Mouse (Mus musculus) kidney, embryonic 15.5 days (tissue): ENCODE results near the gene Zfp777. TPM values are rescaled to one million over a fixed set of nuclear protein-coding genes. Genes with fewer than 3 reads are reported as not detected.
A peak's percentile ranks its signal among the peaks of the same experiment; 100 is the strongest.

ENCODE experiments used
- ATAC-seq: fragments of 200-750 bp; cut with Nextera tagmentation; replicated peaks from 2 replicates; pipeline ENCODE4 v1.8.0; 2017; ENCODE audit warnings: moderate TSS enrichment; ENCODE audit not compliant: low FRiP score
- H3K27ac ChIP-seq: fragments of 300-500 bp; sonication (generic); 2 replicates; pipeline ENCODE4 v1.5.1; 2015; ENCODE audit warnings: mild to moderate bottlenecking, inconsistent platforms
- H3K27me3 ChIP-seq: fragments of 300-500 bp; sonication (generic); 2 replicates; pipeline ENCODE4 v1.6.1; 2015; ENCODE audit warnings: inconsistent platforms
- H3K36me3 ChIP-seq: fragments of 300-500 bp; sonication (generic); 2 replicates; pipeline ENCODE4 v1.6.1; 2015; ENCODE audit warnings: inconsistent platforms
- H3K4me1 ChIP-seq: fragments of 300-500 bp; sonication (generic); 2 replicates; pipeline ENCODE4 v1.6.1; 2015; ENCODE audit warnings: inconsistent platforms
- H3K4me2 ChIP-seq: fragments of 300-500 bp; sonication (generic); 2 replicates; pipeline ENCODE4 v1.6.1; 2015; ENCODE audit warnings: moderate library complexity, mild to moderate bottlenecking, inconsistent platforms
- H3K4me3 ChIP-seq: fragments of 300-500 bp; sonication (generic); replicated peaks from 2 replicates; pipeline ENCODE4 v1.5.1; 2015; ENCODE audit warnings: mild to moderate bottlenecking, inconsistent platforms
- H3K9ac ChIP-seq: fragments of 300-500 bp; sonication (generic); 2 replicates; pipeline ENCODE4 v1.6.1; 2015; ENCODE audit warnings: mild to moderate bottlenecking, inconsistent platforms
- H3K9me3 ChIP-seq: fragments of 300-500 bp; sonication (generic); replicated peaks from 2 replicates; pipeline ENCODE4 v1.6.1; 2016; ENCODE audit warnings: inconsistent platforms
- WGBS: fragments of 180-500 bp; shearing (Covaris S2); methylation state at CpG from one replicate; pipeline ENCODE4 v1.1.7; 2015; ENCODE audit warnings: mixed read lengths; 5-methylcytosine and 5-hydroxymethylcytosine counted together
- polyA plus RNA-seq: library from polyadenylated mRNA; unstranded; fragments of >200 nt; fragmentation: Nextera tagmentation; extraction: Ambion mirVana; gene quantifications from 2 replicates; pipeline ENCODE4 v1.2.1, GENCODE M21; 2015

Zfp777 gene
- polyA plus RNA-seq, 1 experiment from 2014 or later = 9.8 TPM

DNA sequence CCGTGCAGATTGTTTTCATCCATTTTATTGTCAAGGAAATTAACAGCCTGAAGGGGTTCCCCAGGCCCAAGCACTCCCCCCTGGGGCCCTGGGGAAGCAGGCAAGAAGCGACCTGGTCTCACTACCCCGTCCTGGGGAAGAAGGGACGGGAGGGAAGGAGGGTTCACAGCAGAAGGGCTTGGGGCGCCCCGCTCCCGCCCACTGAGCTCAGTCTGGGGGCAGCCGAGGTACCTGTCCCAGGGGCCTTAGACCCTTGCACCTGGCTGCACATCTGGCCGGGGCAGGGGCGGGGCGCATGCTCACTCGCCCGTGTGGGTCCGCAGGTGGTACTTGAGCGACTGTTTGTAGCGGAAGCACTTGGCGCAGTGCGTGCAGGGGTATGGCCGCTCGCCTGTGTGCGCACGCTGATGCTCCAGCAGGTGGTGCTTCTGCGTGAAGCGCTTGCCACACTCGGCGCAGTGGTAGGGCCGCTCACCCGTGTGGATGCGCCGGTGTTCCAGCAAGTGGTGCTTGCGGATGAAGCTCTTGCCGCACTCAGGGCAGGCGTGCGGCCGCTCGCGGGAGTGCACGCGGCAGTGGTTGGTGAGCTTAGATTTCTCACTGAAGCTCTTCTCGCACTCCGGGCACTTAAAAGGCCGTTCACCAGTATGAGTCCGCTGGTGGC is 24.2 kb downstream of the Zfp777 start:
- peak; percentile 66 for ATAC-seq
- no peaks in the 10 kb centered on the region for H3K4me1 ChIP-seq
- H3K4me3 ChIP-seq = no peak overlapping the region
- WGBS = 79% methylated on average over 43 of the region's 43 CpGs
- peaks cover 20% of the 10 kb centered on the region for H3K9me3 ChIP-seq
- peaks cover 78% of the 10 kb centered on the region for H3K36me3 ChIP-seq
- no peak overlapping the region for H3K9ac ChIP-seq
- H3K27ac ChIP-seq = no peak overlapping the region
- no peak overlapping the region for H3K4me2 ChIP-seq
- H3K27me3 ChIP-seq = no peaks in the 10 kb centered on the region

DNA sequence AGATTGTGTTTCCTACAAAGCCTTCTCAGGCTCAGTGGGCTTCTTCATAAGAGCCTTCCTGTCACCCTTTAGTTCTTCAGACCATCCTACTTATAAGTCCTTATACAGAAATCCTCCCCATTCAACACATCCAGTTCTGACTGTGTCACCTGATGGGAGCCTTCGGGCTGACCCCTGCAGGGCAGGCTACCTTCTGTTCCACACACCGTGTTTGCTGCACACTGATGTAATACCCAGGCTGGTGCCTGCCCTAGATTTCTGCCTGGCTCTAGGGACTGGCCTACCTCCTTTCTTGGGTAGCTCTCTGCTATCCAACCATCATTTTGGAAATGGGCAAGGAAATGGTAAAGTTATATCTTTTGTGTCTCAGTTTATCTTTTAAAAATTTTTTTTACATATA is 26.0 kb downstream of the Zfp777 start:
- H3K4me2 ChIP-seq = no peak overlapping the region
- H3K27me3 ChIP-seq = no peaks in the 10 kb centered on the region
- peaks cover 67% of the 10 kb centered on the region for H3K36me3 ChIP-seq
- peaks cover 20% of the 10 kb centered on the region for H3K9me3 ChIP-seq
- H3K27ac ChIP-seq = no peak overlapping the region
- no peak for ATAC-seq
- H3K9ac ChIP-seq = no peak overlapping the region
- H3K4me3 ChIP-seq = no peak overlapping the region
- WGBS = 87% methylated on average over 2 of the region's 2 CpGs
- no peaks in the 10 kb centered on the region for H3K4me1 ChIP-seq

DNA sequence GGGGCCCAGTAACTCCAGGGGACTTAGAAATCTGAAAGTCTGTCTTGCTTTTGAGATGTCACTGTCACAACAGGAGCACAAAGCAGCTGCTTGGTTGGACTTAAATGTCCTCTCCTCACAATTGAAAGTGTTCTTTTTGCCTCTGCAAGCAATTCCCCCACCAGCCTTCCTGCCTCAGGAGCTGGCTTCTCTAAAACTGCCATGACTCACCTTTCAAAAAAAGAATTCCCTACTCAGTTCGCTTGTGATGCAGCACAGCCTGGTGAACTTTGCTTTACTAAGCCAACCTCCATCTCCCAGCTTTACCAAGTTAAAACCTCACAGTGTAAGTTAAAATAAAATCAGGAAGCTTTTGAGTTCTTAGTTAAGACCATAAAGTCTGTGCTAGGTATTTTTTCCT is 27.0 kb downstream of the Zfp777 start:
- Histone ChIP-seq H3K27me3 (no peaks in the 10 kb centered on the region), H3K4me2 (no peak overlapping the region), H3K4me1 (peaks cover under 1% of the 10 kb centered on the region; the same call in 1 of the 2 replicates), H3K27ac (no peak overlapping the region), H3K36me3 (peaks cover 57% of the 10 kb centered on the region), H3K9me3 (peaks cover 20% of the 10 kb centered on the region), H3K9ac (no peak overlapping the region), H3K4me3 (no peak overlapping the region)
- ATAC-seq = no peak
- 64% methylated on average over 1 of the region's 1 CpGs for WGBS

DNA sequence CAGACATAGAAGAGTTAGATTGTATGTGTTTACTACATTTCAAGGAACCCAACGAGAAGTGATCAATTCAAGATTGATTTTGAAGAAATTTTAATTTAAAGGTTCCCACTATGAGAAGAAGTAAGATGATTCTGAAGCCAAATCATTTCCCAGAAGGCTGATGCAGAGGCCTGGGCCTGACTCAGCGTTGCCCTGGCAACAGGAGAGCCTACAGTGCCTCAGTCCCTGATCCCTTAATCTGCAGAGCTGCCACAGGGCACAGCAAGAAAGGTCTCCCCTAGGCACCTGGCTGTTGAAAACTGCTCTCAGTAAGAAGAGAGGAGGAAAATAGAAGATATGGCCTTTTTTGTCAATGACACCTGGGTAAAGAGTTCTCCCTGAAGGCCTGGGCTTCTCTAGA is 28.7 kb downstream of the Zfp777 start:
- 86% methylated on average over 2 of the region's 2 CpGs for WGBS
- no peak for ATAC-seq
- H3K4me1 ChIP-seq = peaks cover 11% of the 10 kb centered on the region

DNA sequence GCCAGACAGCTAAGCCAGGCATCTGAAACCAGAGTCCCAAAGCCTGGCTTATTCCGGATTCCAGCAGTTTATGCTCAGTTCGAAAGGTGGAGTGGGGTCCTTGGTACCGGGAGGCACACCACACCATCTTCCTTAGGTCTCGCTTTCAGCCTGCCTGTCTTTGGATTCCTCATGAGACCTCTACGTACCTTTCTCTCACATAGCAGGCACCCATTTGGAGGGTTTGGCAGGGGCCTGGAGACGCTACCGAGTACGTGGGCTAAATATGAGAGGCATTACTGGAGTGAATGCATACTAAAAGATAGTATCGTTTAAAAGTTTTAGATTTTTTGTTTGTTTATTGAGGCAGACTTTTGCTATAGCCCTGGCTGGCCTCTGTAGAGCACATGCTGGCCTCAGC is 31.9 kb downstream of the Zfp777 start:
- no peak for ATAC-seq
- Histone ChIP-seq H3K4me2 (no peak overlapping the region), H3K27me3 (no peaks in the 10 kb centered on the region), H3K36me3 (peaks cover 15% of the 10 kb centered on the region), H3K27ac (no peak overlapping the region), H3K4me1 (peaks cover 11% of the 10 kb centered on the region), H3K9ac (no peak overlapping the region), H3K4me3 (no peak overlapping the region), H3K9me3 (no peaks in the 10 kb centered on the region)
- WGBS = 90% methylated on average over 9 of the region's 9 CpGs

More for the DNA sequence above, 28.7 kb downstream of the Zfp777 start:
- Histone ChIP-seq H3K9me3 (peaks cover 11% of the 10 kb centered on the region), H3K27ac (no peak overlapping the region), H3K9ac (no peak overlapping the region), H3K36me3 (peaks cover 41% of the 10 kb centered on the region), H3K4me3 (no peak overlapping the region), H3K27me3 (no peaks in the 10 kb centered on the region), H3K4me2 (no peak overlapping the region)

DNA sequence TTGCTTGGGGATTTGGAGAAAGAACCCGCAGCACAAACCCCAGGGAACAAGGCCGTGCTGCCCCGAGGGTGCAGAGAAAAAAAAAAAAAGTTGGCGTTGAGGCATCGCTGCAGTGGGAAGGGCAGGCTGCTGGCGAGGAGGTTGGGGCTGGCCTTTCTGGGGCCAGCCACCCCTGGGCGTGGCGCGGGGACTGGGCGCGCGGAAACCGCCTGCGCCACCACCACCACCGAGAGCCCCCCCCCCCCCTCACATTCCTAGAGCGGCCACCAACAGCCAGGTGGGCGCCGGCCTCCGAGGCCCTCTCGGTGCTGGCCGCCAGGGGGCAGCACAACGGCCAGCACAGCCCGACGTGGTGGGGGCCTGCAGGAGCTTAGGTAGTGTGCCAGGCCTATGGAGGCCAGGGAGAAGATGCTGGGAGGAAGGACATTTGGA is 32.6 kb downstream of the Zfp777 start:
- ATAC-seq = peak; percentile 98
- Histone ChIP-seq H3K27me3 (no peaks in the 10 kb centered on the region), H3K4me3 (peak overlapping the region; percentile 44), H3K9me3 (no peaks in the 10 kb centered on the region), H3K4me1 (peaks cover 11% of the 10 kb centered on the region), H3K4me2 (peak overlapping the region; percentile 67), H3K9ac (peak overlapping the region; percentile 33; the same call in 1 of the 2 replicates), H3K36me3 (peaks cover 9% of the 10 kb centered on the region), H3K27ac (no peak overlapping the region)
- 0% methylated on average over 18 of the region's 24 CpGs for WGBS

DNA sequence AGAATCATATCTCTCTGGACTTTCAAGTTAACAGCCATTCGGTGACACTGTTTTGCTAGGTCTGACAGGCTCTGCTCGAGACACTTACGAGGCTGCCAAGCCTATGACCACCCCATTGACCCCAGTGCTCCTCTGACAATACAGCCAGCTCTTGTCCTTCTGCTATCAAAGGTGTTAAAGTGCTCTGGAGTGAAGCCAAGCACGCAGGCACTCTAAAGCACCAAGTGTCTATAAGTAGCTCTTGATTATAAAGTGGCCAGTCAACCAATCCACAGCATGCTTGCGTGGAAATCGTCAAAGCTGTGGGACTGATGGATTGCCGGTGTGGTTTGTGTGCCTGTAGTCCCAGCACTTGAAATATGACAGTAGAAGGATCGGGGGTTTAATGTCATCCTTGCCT is 38.0 kb downstream of the Zfp777 start:
- no peaks in the 10 kb centered on the region for H3K36me3 ChIP-seq
- ATAC-seq = no peak
- 32% methylated on average over 8 of the region's 8 CpGs for WGBS

DNA sequence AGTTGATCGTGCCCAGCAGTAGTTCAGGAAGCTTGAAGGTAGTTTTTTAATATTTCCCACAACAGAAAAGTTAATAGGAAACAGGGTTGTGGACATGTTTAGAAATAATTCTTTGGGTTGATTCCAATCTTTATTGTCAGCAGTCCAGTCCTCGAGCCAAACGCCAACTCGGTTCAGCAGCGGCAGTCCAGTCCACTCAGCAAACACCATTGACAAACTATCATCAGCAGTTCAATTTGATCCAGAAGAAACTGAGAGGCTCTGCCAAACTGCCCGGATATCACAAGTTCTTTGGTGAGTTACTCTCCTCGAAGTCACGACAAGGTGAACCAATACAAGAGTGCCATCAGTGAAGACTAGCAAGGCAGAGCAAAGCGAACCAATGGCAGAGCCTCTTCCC is 53.0 kb downstream of the Zfp777 start:
- no peak overlapping the region for H3K4me3 ChIP-seq
- WGBS = 90% methylated on average over 9 of the region's 9 CpGs

More for the DNA sequence above, 38.0 kb downstream of the Zfp777 start:
- H3K4me1 ChIP-seq = peaks cover 7% of the 10 kb centered on the region; the same call in 1 of the 2 replicates
- no peak overlapping the region for H3K9ac ChIP-seq
- H3K27me3 ChIP-seq = no peaks in the 10 kb centered on the region
- H3K4me2 ChIP-seq = no peak overlapping the region
- H3K9me3 ChIP-seq = no peaks in the 10 kb centered on the region
- no peak overlapping the region for H3K27ac ChIP-seq
- no peak overlapping the region for H3K4me3 ChIP-seq

DNA sequence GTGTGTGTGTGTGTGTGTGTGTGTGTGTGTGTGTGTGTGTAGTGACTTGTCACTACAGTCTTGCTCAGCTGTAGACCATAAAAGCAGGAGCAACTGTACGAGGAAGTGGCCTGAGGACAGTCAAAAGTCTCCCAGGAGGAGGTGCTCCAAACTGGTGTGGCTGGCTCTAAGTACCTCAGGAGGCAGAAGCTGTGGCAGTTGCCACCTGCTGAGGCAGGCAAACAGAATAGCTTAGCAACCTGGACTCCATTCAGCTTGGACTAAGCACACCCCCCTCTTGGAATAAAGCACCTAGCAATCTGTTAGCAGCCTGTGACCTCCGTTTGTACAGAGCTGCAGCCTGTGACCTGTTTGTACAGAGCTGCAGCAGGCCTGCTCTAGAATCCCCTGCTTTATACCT is 64.8 kb downstream of the Zfp777 start:
- H3K4me1 ChIP-seq = no peaks in the 10 kb centered on the region
- no peak overlapping the region for H3K4me3 ChIP-seq
- H3K36me3 ChIP-seq = no peaks in the 10 kb centered on the region
- no peaks in the 10 kb centered on the region for H3K27me3 ChIP-seq
- H3K27ac ChIP-seq = no peak overlapping the region
- H3K9me3 ChIP-seq = no peaks in the 10 kb centered on the region
- no peak overlapping the region for H3K4me2 ChIP-seq
- 15% methylated on average over 2 of the region's 2 CpGs for WGBS
- no peak for ATAC-seq
- no peak overlapping the region for H3K9ac ChIP-seq

More for the DNA sequence above, 53.0 kb downstream of the Zfp777 start:
- Histone ChIP-seq H3K9me3 (no peaks in the 10 kb centered on the region), H3K9ac (no peak overlapping the region), H3K4me2 (no peak overlapping the region), H3K4me1 (no peaks in the 10 kb centered on the region), H3K27me3 (no peaks in the 10 kb centered on the region), H3K36me3 (no peaks in the 10 kb centered on the region), H3K27ac (no peak overlapping the region)
- no peak for ATAC-seq

DNA sequence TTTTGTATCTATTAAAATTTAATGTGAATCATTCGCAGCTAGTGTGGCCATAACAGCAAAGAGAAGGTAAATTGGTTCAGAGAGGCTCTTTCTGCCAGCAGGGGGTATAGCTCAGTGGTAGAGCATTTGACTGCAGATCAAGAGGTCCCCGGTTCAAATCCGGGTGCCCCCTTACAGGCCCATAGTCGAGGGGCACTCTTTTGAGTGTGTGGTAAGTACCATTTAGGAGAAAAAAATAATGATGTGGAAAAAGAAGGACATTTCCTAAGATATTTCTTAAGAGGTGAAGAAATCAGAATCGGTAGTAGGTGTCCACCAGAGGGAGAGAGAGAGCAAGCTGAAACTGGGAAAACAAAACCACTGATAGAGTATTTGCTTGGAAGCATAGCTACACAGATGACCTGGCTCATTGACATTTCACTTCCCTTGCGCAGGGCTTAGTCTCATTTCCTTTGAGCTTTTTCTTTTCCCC is 69.8 kb downstream of the Zfp777 start:
- H3K9ac ChIP-seq = no peak overlapping the region
- H3K27ac ChIP-seq = no peak overlapping the region
- 13% methylated on average over 6 of the region's 6 CpGs for WGBS
- no peaks in the 10 kb centered on the region for H3K36me3 ChIP-seq
- no peaks in the 10 kb centered on the region for H3K9me3 ChIP-seq
- H3K4me1 ChIP-seq = no peaks in the 10 kb centered on the region
- H3K27me3 ChIP-seq = no peaks in the 10 kb centered on the region
- ATAC-seq = peak; percentile 82
- no peak overlapping the region for H3K4me3 ChIP-seq
- H3K4me2 ChIP-seq = no peak overlapping the region

DNA sequence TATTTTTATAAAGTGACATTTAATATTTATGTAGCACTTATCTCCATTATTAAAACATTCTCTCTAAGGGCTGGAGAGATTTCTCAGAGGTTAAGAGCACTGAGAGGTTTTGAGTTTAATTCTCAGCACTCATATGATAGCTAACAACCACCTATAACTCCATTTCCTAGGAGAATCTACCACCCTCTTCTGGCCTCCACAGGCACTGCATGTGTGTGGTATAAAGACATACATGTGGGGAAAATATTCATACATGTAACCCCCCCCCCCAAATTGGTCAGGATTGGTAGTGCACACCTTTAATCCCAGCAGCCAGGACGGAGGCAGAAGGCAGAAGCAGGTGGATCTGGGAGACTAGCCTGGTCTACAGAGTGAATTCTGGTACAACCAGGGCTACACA is 74.1 kb downstream of the Zfp777 start:
- Histone ChIP-seq H3K4me2 (no peak overlapping the region), H3K4me3 (no peak overlapping the region), H3K4me1 (no peaks in the 10 kb centered on the region), H3K27me3 (no peaks in the 10 kb centered on the region), H3K36me3 (no peaks in the 10 kb centered on the region), H3K27ac (no peak overlapping the region), H3K9me3 (no peaks in the 10 kb centered on the region), H3K9ac (no peak overlapping the region)
- ATAC-seq = no peak
- 95% methylated on average over 1 of the region's 1 CpGs for WGBS
